Mouse (Mus musculus) liver, adult 2 months (tissue): ENCODE measurements around the gene Psenen. TPM values are rescaled to one million over a fixed set of nuclear protein-coding genes. Genes with fewer than 3 reads are reported as not detected.
A peak's percentile ranks its signal among the peaks of the same experiment; 100 is the strongest.

Experiments used
- DNase-seq: peaks from one replicate; pipeline ENCODE4 v3.0.0-alpha.2; 2011; ENCODE audit warnings: low read depth, low spot score; ENCODE audit errors: extremely low read depth
- H3K27ac ChIP-seq: fragments of 200-500 bp; replicated peaks from 2 replicates; pipeline ENCODE4 v1.5.1; 2012; ENCODE audit warnings: low read depth, mild to moderate bottlenecking, control low read depth, inconsistent platforms, low read length; ENCODE audit not compliant: insufficient read depth
- H3K27me3 ChIP-seq: fragments of 200-500 bp; 2 replicates; pipeline ENCODE4 v1.6.1; 2012; ENCODE audit warnings: mild to moderate bottlenecking, moderate library complexity, low read length, inconsistent platforms; ENCODE audit not compliant: control insufficient read depth, insufficient read depth
- H3K36me3 ChIP-seq: fragments of 200-500 bp; 2 replicates; pipeline ENCODE4 v1.6.1; 2012; ENCODE audit warnings: low read length, inconsistent platforms; ENCODE audit not compliant: control insufficient read depth, insufficient read depth
- H3K4me1 ChIP-seq: fragments of 200-500 bp; 2 replicates; pipeline ENCODE4 v1.6.1; 2011; ENCODE audit warnings: low read length; ENCODE audit not compliant: control insufficient read depth, insufficient read depth
- H3K4me3 ChIP-seq: fragments of 200-500 bp; 2 replicates; pipeline ENCODE4 v1.5.1; 2011; ENCODE audit warnings: low read depth, mild to moderate bottlenecking, control low read depth, low read length, moderate library complexity; ENCODE audit not compliant: insufficient read depth
- H3K79me2 ChIP-seq: fragments of 200-500 bp; 2 replicates; pipeline ENCODE4 v1.6.1; 2012; ENCODE audit warnings: inconsistent platforms, mild to moderate bottlenecking, low read length, moderate library complexity; ENCODE audit not compliant: control insufficient read depth, insufficient read depth
- H3K9ac ChIP-seq: fragments of 200-500 bp; 2 replicates; pipeline ENCODE4 v1.6.1; 2012; ENCODE audit warnings: low read depth, mild to moderate bottlenecking, control low read depth, inconsistent platforms, low read length
- CTCF ChIP-seq: fragments of 200-500 bp; IDR thresholded peaks from 2 replicates; pipeline ENCODE4 v1.5.1; 2011; ENCODE audit warnings: low read depth, low read length, control low read depth
- POLR2A ChIP-seq: fragments of 200-500 bp; IDR thresholded peaks from 2 replicates; pipeline ENCODE4 v1.6.1; 2011; ENCODE audit warnings: low read length, control low read depth; ENCODE audit not compliant: insufficient read depth; ENCODE audit errors: extremely low read depth
- WGBS: fragments of 180-500 bp; shearing (Covaris S2); methylation state at CpG from one replicate; pipeline ENCODE4 v1.1.7; 2018; 5-methylcytosine and 5-hydroxymethylcytosine counted together
- polyA plus RNA-seq: library from polyadenylated mRNA; depleted of rRNA; stranded (reverse); fragments of >200 nt; gene quantifications from 2 replicates; pipeline ENCODE4 v1.2.3, GENCODE M21; 2012
- total RNA-seq: library from RNA; depleted of rRNA; stranded (reverse); fragments of >200 nt; gene quantifications from 2 replicates; pipeline ENCODE4 v1.2.3, GENCODE M21; 2014

The Psenen gene
- total and polyA plus RNA-seq, 2 experiments: 34.9 to 126 TPM

GRCm38 (mm10) chr7:30591605-30591951 lies 28.2 kb upstream of the Psenen start:
- Histone ChIP-seq H3K4me1 (peaks cover 7% of the 10 kb centered on the region; the same call in 1 of the 2 replicates), H3K4me3 (no peak overlapping the region), H3K27ac (no peak overlapping the region), H3K27me3 (no peaks in the 10 kb centered on the region), H3K36me3 (no peaks in the 10 kb centered on the region), H3K79me2 (peaks cover 15% of the 10 kb centered on the region), H3K9ac (no peak overlapping the region)
- 88% methylated on average over 4 of the region's 4 CpGs for WGBS
- DNase-seq: no peak
- TF ChIP-seq POLR2A (no peak), CTCF (no peak)

DNA sequence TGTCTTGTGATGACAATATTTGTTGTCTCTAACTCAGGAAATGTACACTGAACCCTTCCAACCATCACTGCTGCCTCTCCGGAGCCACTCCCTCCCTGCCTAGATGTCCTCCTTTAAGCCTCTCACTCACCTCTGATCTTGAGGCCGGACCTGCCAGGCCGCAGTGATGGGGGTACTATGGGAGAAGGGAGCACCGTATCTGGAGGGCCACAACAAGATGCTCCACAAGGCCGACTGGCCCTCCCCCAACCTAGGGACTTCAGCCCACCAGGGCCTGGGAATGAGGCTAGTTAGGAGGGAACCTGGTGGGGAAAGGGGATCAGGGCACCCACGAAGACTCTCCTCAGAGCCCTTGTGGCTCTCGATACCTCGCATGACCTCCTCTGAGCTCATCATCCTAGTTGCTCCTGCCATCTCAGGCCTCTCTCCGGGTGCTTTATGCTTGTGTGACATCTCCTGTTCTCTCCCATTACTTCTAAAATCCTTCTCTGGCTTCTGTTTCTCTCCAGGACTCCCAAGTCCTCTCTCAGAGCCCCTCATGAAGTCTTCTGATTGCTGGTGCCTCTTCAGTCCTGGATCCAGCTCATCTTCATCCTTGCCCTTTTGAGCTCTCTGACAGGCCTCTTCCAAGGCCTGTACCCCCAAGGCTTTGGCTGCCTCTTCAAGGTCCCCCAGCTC lies 27.6 kb upstream of the Psenen start:
- Histone ChIP-seq H3K4me3 (no peak overlapping the region), H3K27ac (peak overlapping the region; percentile 91), H3K27me3 (no peaks in the 10 kb centered on the region), H3K36me3 (no peaks in the 10 kb centered on the region), H3K4me1 (peaks cover 7% of the 10 kb centered on the region; the same call in 1 of the 2 replicates), H3K79me2 (peaks cover 16% of the 10 kb centered on the region), H3K9ac (peak overlapping the region; percentile 75)
- WGBS: 80% methylated on average over 9 of the region's 9 CpGs
- no peak for DNase-seq
- TF ChIP-seq POLR2A: no peak
- no peak for TF ChIP-seq CTCF

DNA sequence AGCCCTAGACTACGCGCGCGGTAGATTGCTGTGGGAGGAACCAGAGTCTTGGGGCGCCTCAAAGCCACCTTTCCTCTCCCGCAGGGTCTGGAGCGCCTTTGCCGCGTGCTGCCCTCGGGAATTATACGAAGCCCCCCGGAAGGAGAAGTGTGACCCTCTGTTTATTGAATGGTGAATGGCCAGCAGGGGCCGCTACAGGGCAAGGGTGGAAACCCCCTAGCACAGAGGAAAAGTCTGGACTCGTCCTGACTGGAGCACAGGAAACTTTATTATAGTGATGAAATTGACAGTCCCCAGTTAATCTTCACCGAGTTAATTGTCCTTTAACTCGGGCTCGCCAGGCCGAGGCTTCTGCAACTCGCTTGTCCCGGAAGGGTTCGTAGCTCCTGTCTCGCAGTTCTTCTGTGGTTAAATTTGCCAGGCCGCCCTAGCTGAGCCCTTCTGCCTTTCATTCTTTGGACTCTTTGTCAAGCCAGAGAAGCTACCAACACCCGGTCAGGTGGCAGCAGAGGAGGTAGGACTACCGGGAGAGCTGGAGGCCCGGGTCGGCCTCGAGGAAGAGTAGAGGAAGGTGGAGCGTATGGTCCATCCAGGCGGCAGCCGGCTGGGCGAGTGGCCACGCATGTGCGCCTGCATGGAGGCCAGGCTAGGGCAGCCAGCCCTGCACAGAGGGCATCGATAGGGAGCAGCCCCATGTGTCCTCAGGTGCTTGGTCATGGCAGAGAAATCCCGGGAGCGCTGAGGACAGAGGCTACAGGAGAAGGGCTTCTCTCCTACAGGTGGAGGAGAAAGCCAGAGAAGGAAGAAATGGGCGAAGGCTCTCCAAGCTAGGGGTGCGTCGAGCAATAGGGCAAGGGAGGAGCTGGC lies 26.2 kb upstream of the Psenen start:
- H3K27me3 ChIP-seq: no peaks in the 10 kb centered on the region
- peak overlapping the region; percentile 75 for H3K9ac ChIP-seq
- TF ChIP-seq POLR2A: no peak
- peak; percentile 87 for TF ChIP-seq CTCF
- H3K79me2 ChIP-seq: peaks cover 16% of the 10 kb centered on the region
- H3K36me3 ChIP-seq: no peaks in the 10 kb centered on the region
- peak; percentile 83 for DNase-seq
- H3K4me1 ChIP-seq: peaks cover 7% of the 10 kb centered on the region; the same call in 1 of the 2 replicates
- 8% methylated on average over 40 of the region's 40 CpGs for WGBS
- H3K4me3 ChIP-seq: peak overlapping the region; percentile 68
- peak overlapping the region; percentile 91 for H3K27ac ChIP-seq

DNA sequence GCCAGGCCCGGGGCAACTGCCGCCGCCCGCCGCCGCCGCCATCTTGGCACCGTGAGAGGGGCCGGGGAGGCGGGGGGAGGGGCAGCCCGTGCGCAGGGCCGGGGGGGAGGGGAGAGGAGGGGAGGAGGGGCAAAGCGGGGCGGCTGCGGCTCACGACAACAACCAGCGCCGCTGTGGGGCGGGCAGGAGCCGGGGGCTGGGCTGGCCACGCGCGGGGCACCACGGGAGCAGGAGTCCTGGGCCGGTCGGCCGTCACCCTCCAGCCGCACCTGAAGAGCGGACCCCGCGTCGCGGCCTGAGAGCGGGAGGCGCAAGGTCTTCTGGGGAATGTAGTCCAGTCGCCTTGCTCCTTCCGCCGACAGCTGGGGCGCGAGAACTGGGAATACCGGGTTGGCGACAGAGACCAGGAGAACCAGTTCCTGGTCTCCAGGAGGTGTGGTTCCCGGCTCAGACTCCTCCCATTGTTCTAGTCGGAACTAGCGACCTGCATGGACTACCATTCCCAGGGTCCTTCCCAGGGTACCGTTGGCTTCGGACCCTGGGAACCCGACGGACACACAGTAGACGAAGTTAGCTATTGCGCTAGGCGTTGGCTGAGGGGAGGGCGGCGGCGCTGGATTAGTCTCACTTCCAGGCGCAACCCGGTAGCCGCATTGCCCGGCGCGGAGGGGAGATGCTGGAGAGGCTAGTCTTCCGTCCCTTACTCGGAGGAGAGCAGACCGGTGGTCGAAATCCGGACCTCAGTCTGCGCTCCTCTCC lies 25.4 kb upstream of the Psenen start, which contains the start of gene Kmt2b:
Kmt2b (minus strand) TSS at position 51 of the 759 bp plus-strand sequence.
- H3K36me3 ChIP-seq: no peaks in the 10 kb centered on the region
- H3K4me1 ChIP-seq: peaks cover 7% of the 10 kb centered on the region; the same call in 1 of the 2 replicates

DNA sequence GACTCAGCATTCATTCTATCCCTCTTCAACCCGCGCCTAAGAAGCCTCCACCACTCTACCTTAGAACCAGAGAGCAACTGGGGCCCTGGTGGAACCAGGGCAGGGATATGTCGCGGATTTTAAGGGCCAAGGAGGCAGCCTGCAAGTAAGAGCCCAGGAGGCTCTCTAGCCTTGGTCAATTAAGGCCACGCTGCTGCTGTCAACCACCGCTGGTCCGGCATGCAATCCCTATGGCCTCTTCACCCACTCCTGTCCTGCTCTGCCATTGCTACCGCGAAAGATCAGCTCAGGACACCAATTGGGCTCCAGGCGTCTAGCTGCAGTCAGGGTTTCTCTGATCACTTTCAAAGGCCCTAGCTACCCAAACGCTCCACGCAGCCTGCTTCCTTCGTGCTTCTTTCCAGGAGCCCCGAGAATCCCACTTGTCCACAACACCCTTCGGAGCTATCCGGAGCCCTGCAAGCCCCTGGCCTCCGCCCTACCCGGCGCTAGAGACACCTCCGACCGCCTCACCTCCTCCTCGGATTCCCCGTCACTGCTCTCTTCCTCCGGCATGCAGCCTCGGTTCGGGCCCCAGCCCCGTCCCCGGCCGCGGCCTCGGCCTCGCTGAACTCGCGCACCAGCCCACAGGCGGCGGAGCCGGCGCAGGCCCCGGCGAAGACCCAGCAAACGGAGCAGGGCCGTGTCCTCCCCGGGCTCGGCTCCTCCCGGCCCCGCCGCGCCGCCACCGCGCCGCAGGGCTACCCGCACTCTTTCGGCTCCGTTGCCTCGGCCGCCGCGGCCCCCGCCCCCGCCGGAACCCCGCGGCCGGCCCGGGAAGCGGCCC lies 24.6 kb upstream of the Psenen start:
- peaks cover 23% of the 10 kb centered on the region for H3K79me2 ChIP-seq
- H3K36me3 ChIP-seq: no peaks in the 10 kb centered on the region; the same call in 1 of the 2 replicates
- no peak for TF ChIP-seq CTCF
- no peak for TF ChIP-seq POLR2A
- H3K9ac ChIP-seq: peak overlapping the region; percentile 99
- peaks cover 7% of the 10 kb centered on the region; the same call in 1 of the 2 replicates for H3K4me1 ChIP-seq
- DNase-seq: peak; percentile 38
- peak overlapping the region; percentile 90 for H3K27ac ChIP-seq
- no peaks in the 10 kb centered on the region for H3K27me3 ChIP-seq
- peak overlapping the region; percentile 93 for H3K4me3 ChIP-seq
- 0% methylated on average over 63 of the region's 67 CpGs for WGBS

More for the DNA sequence above, 25.4 kb upstream of the Psenen start, which contains the start of gene Kmt2b:
- WGBS: 1% methylated on average over 58 of the region's 68 CpGs
- DNase-seq: peak; percentile 98
- peak within 1 kb of the TSS; percentile 93 for H3K4me3 ChIP-seq
- H3K79me2 ChIP-seq: peaks cover 21% of the 10 kb centered on the region
- peak within 1 kb of the TSS; percentile 99 for H3K9ac ChIP-seq
- peak within 1 kb of the TSS; percentile 91 for H3K27ac ChIP-seq
- TF ChIP-seq CTCF (no peak), POLR2A (peak; percentile 79)
- H3K27me3 ChIP-seq: no peaks in the 10 kb centered on the region
